Mouse (Mus musculus) lung, postnatal 4 days (tissue): ENCODE results near the gene Rex2.
"Not testable (repeated sequence)": the region's sequence is repeated elsewhere in the genome, so short reads cannot be mapped to it uniquely, and the experiment has no call there.

Experiments
- DNase-seq, 2 experiments: peaks; one replicate each; pipeline ENCODE4 v3.0.0; 2021

Rex2 gene

GRCm38 (mm10) chr4:147021550-147021949, at the start of gene Rex2:
Gene Rex2 (plus strand): TSS chr4:147021850.
- not testable (repeated sequence) for DNase-seq

- DNase-seq: not testable (repeated sequence)
These were observed 45.1 kb upstream of the Rex2 start for GRCm38 (mm10) chr4:146976581-146976980.

- not testable (repeated sequence) for DNase-seq
These were observed 3.2 kb upstream of the Rex2 start for GRCm38 (mm10) chr4:147018400-147018799.

- DNase-seq: not testable (repeated sequence)
These were observed 4.7 kb downstream of the Rex2 start for GRCm38 (mm10) chr4:147026374-147026773.

- DNase-seq: not testable (repeated sequence)
These were observed 9.8 kb downstream of the Rex2 start for GRCm38 (mm10) chr4:147031308-147032036.

GRCm38 (mm10) chr4:147063768-147064167, 42.1 kb downstream of the Rex2 start:
- not testable (repeated sequence) for DNase-seq

- not testable (repeated sequence) for DNase-seq
These were observed 44.2 kb downstream of the Rex2 start for GRCm38 (mm10) chr4:147065861-147066260.

GRCm38 (mm10) chr4:147066380-147066779, 44.7 kb downstream of the Rex2 start:
- DNase-seq: not testable (repeated sequence)

GRCm38 (mm10) chr4:147095641-147096040, 74.0 kb downstream of the Rex2 start:
- DNase-seq: not testable (repeated sequence)

GRCm38 (mm10) chr4:147101666-147102626, 80.3 kb downstream of the Rex2 start:
- not testable (repeated sequence) for DNase-seq

GRCm38 (mm10) chr4:147103814-147104213, 82.2 kb downstream of the Rex2 start:
- DNase-seq: not testable (repeated sequence)
